Mouse (Mus musculus) liver, embryonic 18 days (tissue): ENCODE results near the gene Vmn2r-ps130. TPM values are rescaled to one million over a fixed set of nuclear protein-coding genes. Genes with fewer than 3 reads are reported as not detected.

Source experiments
- polyA plus RNA-seq: library from polyadenylated mRNA; depleted of rRNA; stranded (reverse); fragments of >200 nt; gene quantifications from 2 replicates; pipeline ENCODE4 v1.2.3, GENCODE M21; 2012; rRNA removed

The Vmn2r-ps130 gene
- not detected in 2 replicates for polyA plus RNA-seq

DNA sequence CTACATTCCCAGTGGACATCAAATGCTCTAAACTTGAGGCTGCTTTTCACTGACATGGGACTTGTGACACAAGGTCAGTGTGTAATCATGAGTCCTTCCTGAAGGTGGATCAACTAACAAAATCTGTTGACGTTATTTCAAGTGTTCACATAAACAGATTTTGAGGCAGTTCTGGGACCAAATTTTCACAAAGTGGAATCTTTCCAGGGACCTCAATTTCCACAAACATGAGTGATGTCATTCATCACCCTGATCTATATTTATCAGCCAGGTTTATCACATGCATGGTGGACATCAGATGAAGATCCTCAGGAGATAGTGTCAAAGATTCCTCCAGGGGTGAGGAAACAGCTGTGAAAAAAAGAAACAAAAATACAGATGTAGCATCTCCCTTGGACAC, at the start of gene Vmn2r-ps130:
Vmn2r-ps130 (plus strand) TSS at position 301 of the 400 bp plus-strand sequence.

Other genes starting within 250 kb of the Vmn2r-ps130 start
- gene Zfp945, start 194.0 kb upstream of the Vmn2r-ps130 start, polyA plus RNA-seq = 2.1 and 2.5 TPM in 2 replicates
- gene Vmn2r113, start 118.2 kb upstream of the Vmn2r-ps130 start, polyA plus RNA-seq = not detected in 2 replicates
- gene Zfp40, start 132.1 kb downstream of the Vmn2r-ps130 start, polyA plus RNA-seq = 1.5 and 1.6 TPM in 2 replicates